Mouse (Mus musculus): ENCODE results near the gene Neu1. TPM values are rescaled to one million over a fixed set of nuclear protein-coding genes. Genes with fewer than 3 reads are reported as not detected.

Gene Neu1
- polyA plus RNA-seq, 1 experiment from 2014 or later, result 17.9 TPM

GRCm38 (mm10) chr17:34910982-34911381 is 20.1 kb upstream of the Neu1 start:
- no peak overlapping the region for H3K4me2 ChIP-seq
- peaks cover 80% of the 10 kb centered on the region for H3K36me3 ChIP-seq
- H3K27ac ChIP-seq, result no peak overlapping the region
- no peak overlapping the region for H3K9ac ChIP-seq
- 80% methylated on average over 10 of the region's 10 CpGs for WGBS
- H3K27me3 ChIP-seq, result no peaks in the 10 kb centered on the region
- H3K9me3 ChIP-seq, result no peaks in the 10 kb centered on the region
- H3K4me3 ChIP-seq, result no peak overlapping the region
- ATAC-seq (ENCODE audit: borderline replicate concordance, extremely low read depth, low FRiP score, low TSS enrichment), result no peak
- H3K4me1 ChIP-seq, result peaks cover 16% of the 10 kb centered on the region; the same call in 1 of the 2 replicates

GRCm38 (mm10) chr17:34911945-34912351 is 19.1 kb upstream of the Neu1 start:
- peaks cover 16% of the 10 kb centered on the region; the same call in 1 of the 2 replicates for H3K4me1 ChIP-seq
- H3K27ac ChIP-seq, result no peak overlapping the region
- H3K9ac ChIP-seq, result no peak overlapping the region
- no peak overlapping the region for H3K4me3 ChIP-seq
- H3K9me3 ChIP-seq, result no peaks in the 10 kb centered on the region
- peak; percentile 11; the same call in 1 of the 2 replicates for ATAC-seq (ENCODE audit: borderline replicate concordance, extremely low read depth, low FRiP score, low TSS enrichment)
- H3K36me3 ChIP-seq, result peaks cover 70% of the 10 kb centered on the region
- H3K4me2 ChIP-seq, result no peak overlapping the region
- no peaks in the 10 kb centered on the region for H3K27me3 ChIP-seq
- 40% methylated on average over 5 of the region's 5 CpGs for WGBS

- Histone ChIP-seq H3K27ac (peak within 1 kb of the TSS; percentile 19; the same call in 1 of the 2 replicates), H3K4me1 (peaks cover 16% of the 10 kb centered on the region; the same call in 1 of the 2 replicates), H3K36me3 (peaks cover 49% of the 10 kb centered on the region), H3K9ac (no peak within 1 kb of the TSS), H3K9me3 (no peaks in the 10 kb centered on the region), H3K4me2 (peak within 1 kb of the TSS; percentile 27; the same call in 1 of the 2 replicates), H3K27me3 (no peaks in the 10 kb centered on the region), H3K4me3 (no peak within 1 kb of the TSS)
- WGBS, result 34% methylated on average over 18 of the region's 18 CpGs
- no peak for ATAC-seq (ENCODE audit: borderline replicate concordance, extremely low read depth, low FRiP score, low TSS enrichment)
Observed at GRCm38 (mm10) chr17:34913930-34914665, 17.0 kb upstream of the Neu1 start, which contains the start of gene Slc44a4. Gene Slc44a4, plus strand, starts transcription at chr17:34914466.

- WGBS, result 13% methylated on average over 11 of the region's 11 CpGs
- H3K27ac ChIP-seq, result 0 out of 2 replicates have a peak overlapping the region, but pooled peaks have one; percentile 2
- H3K9me3 ChIP-seq, result no peaks in the 10 kb centered on the region
- H3K4me3 ChIP-seq, result no peak overlapping the region
- peak overlapping the region; percentile 27; the same call in 1 of the 2 replicates for H3K4me2 ChIP-seq
- H3K36me3 ChIP-seq, result peaks cover 36% of the 10 kb centered on the region
- H3K9ac ChIP-seq, result peak overlapping the region; percentile 16; the same call in 1 of the 2 replicates
- H3K4me1 ChIP-seq, result peaks cover 16% of the 10 kb centered on the region; the same call in 1 of the 2 replicates
- no peaks in the 10 kb centered on the region for H3K27me3 ChIP-seq
- 0 out of 2 replicates have a peak, but pooled peaks have one; percentile 23 for ATAC-seq (ENCODE audit: borderline replicate concordance, extremely low read depth, low FRiP score, low TSS enrichment)
Observed at GRCm38 (mm10) chr17:34915410-34915831, 15.6 kb upstream of the Neu1 start.

GRCm38 (mm10) chr17:34916316-34916715 is 14.7 kb upstream of the Neu1 start:
- no peaks in the 10 kb centered on the region for H3K27me3 ChIP-seq
- no peak overlapping the region for H3K4me2 ChIP-seq
- H3K9ac ChIP-seq, result no peak overlapping the region
- H3K27ac ChIP-seq, result no peak overlapping the region
- peaks cover 27% of the 10 kb centered on the region for H3K36me3 ChIP-seq
- WGBS, result 85% methylated on average over 5 of the region's 5 CpGs
- peaks cover 16% of the 10 kb centered on the region; the same call in 1 of the 2 replicates for H3K4me1 ChIP-seq
- no peaks in the 10 kb centered on the region for H3K9me3 ChIP-seq
- no peak for ATAC-seq (ENCODE audit: borderline replicate concordance, extremely low read depth, low FRiP score, low TSS enrichment)
- H3K4me3 ChIP-seq, result no peak overlapping the region

GRCm38 (mm10) chr17:34917188-34917587 is 13.9 kb upstream of the Neu1 start:
- ATAC-seq (ENCODE audit: borderline replicate concordance, extremely low read depth, low FRiP score, low TSS enrichment), result no peak
- H3K9me3 ChIP-seq, result no peaks in the 10 kb centered on the region
- H3K36me3 ChIP-seq, result peaks cover 18% of the 10 kb centered on the region
- H3K9ac ChIP-seq, result no peak overlapping the region
- H3K27ac ChIP-seq, result no peak overlapping the region
- H3K4me2 ChIP-seq, result no peak overlapping the region
- 61% methylated on average over 9 of the region's 9 CpGs for WGBS
- H3K27me3 ChIP-seq, result no peaks in the 10 kb centered on the region
- H3K4me3 ChIP-seq, result no peak overlapping the region
- H3K4me1 ChIP-seq, result peaks cover 16% of the 10 kb centered on the region; the same call in 1 of the 2 replicates

GRCm38 (mm10) chr17:34922939-34923338 is 8.1 kb upstream of the Neu1 start:
- H3K27ac ChIP-seq, result no peak overlapping the region
- H3K4me1 ChIP-seq, result no peaks in the 10 kb centered on the region
- no peaks in the 10 kb centered on the region for H3K27me3 ChIP-seq
- H3K4me3 ChIP-seq, result no peak overlapping the region
- no peak for ATAC-seq (ENCODE audit: borderline replicate concordance, extremely low read depth, low FRiP score, low TSS enrichment)
- WGBS, result 42% methylated on average over 6 of the region's 6 CpGs
- H3K4me2 ChIP-seq, result no peak overlapping the region
- no peaks in the 10 kb centered on the region for H3K36me3 ChIP-seq
- no peaks in the 10 kb centered on the region for H3K9me3 ChIP-seq
- H3K9ac ChIP-seq, result no peak overlapping the region

- Histone ChIP-seq H3K27me3 (no peaks in the 10 kb centered on the region), H3K9ac (no peak overlapping the region), H3K9me3 (no peaks in the 10 kb centered on the region), H3K4me3 (no peak overlapping the region), H3K36me3 (no peaks in the 10 kb centered on the region), H3K4me1 (no peaks in the 10 kb centered on the region), H3K27ac (no peak overlapping the region), H3K4me2 (no peak overlapping the region)
- 58% methylated on average over 5 of the region's 5 CpGs for WGBS
- ATAC-seq (ENCODE audit: borderline replicate concordance, extremely low read depth, low FRiP score, low TSS enrichment), result no peak
Observed at GRCm38 (mm10) chr17:34924258-34924657, 6.8 kb upstream of the Neu1 start.

- H3K4me2 ChIP-seq, result 0 out of 2 replicates have a peak overlapping the region, but pooled peaks have one; percentile 10
- ATAC-seq (ENCODE audit: borderline replicate concordance, extremely low read depth, low FRiP score, low TSS enrichment), result no peak
- H3K27ac ChIP-seq, result no peak overlapping the region
- no peaks in the 10 kb centered on the region for H3K36me3 ChIP-seq
- no peaks in the 10 kb centered on the region for H3K27me3 ChIP-seq
- H3K9ac ChIP-seq, result no peak overlapping the region
- no peak overlapping the region for H3K4me3 ChIP-seq
- H3K9me3 ChIP-seq, result no peaks in the 10 kb centered on the region
- WGBS, result 65% methylated on average over 18 of the region's 18 CpGs
- H3K4me1 ChIP-seq, result peaks cover 8% of the 10 kb centered on the region
Observed at GRCm38 (mm10) chr17:34927306-34928019, 3.6 kb upstream of the Neu1 start.

- no peaks in the 10 kb centered on the region for H3K27me3 ChIP-seq
- H3K9me3 ChIP-seq, result no peaks in the 10 kb centered on the region
- no peak for ATAC-seq (ENCODE audit: borderline replicate concordance, extremely low read depth, low FRiP score, low TSS enrichment)
- H3K4me1 ChIP-seq, result peaks cover 8% of the 10 kb centered on the region
- H3K4me2 ChIP-seq, result no peak overlapping the region
- WGBS, result 31% methylated on average over 4 of the region's 4 CpGs
- no peaks in the 10 kb centered on the region for H3K36me3 ChIP-seq
- H3K4me3 ChIP-seq, result no peak overlapping the region
- H3K27ac ChIP-seq, result no peak overlapping the region
- H3K9ac ChIP-seq, result no peak overlapping the region
Observed at GRCm38 (mm10) chr17:34928841-34929240, 2.2 kb upstream of the Neu1 start.

- peak overlapping the region; percentile 60 for H3K9ac ChIP-seq
- peak; percentile 17 for ATAC-seq (ENCODE audit: borderline replicate concordance, extremely low read depth, low FRiP score, low TSS enrichment)
- WGBS, result 9% methylated on average over 14 of the region's 14 CpGs
- H3K36me3 ChIP-seq, result no peaks in the 10 kb centered on the region
- no peak overlapping the region for H3K27ac ChIP-seq
- H3K4me2 ChIP-seq, result peak overlapping the region; percentile 93
- peaks cover 8% of the 10 kb centered on the region for H3K4me1 ChIP-seq
- no peaks in the 10 kb centered on the region for H3K9me3 ChIP-seq
- H3K4me3 ChIP-seq, result peak overlapping the region; percentile 61
- H3K27me3 ChIP-seq, result no peaks in the 10 kb centered on the region
Observed at GRCm38 (mm10) chr17:34931735-34932098, 664 bp downstream of the Neu1 start.

GRCm38 (mm10) chr17:34932287-34932686 is 1.2 kb downstream of the Neu1 start:
- no peaks in the 10 kb centered on the region for H3K9me3 ChIP-seq
- no peaks in the 10 kb centered on the region for H3K36me3 ChIP-seq
- no peak overlapping the region; the same call in 1 of the 2 replicates for H3K9ac ChIP-seq
- no peaks in the 10 kb centered on the region for H3K27me3 ChIP-seq
- H3K4me3 ChIP-seq, result peak overlapping the region; percentile 61; the same call in 1 of the 2 replicates
- H3K4me1 ChIP-seq, result peaks cover 8% of the 10 kb centered on the region
- no peak overlapping the region for H3K27ac ChIP-seq
- no peak for ATAC-seq (ENCODE audit: borderline replicate concordance, extremely low read depth, low FRiP score, low TSS enrichment)
- peak overlapping the region; percentile 93 for H3K4me2 ChIP-seq
- WGBS, result 65% methylated on average over 8 of the region's 8 CpGs

All from lung, embryonic 15.5 days (tissue).